Mouse (Mus musculus) naive thymus-derived CD4-positive, alpha-beta T cell, adult 2 months (primary cell): ENCODE measurements around the gene Cep85l.

ENCODE experiments used
- DNase-seq: peaks from one replicate; pipeline ENCODE4 v3.0.0-alpha.2; 2011; ENCODE audit warnings: low read depth

Cep85l gene

DNA sequence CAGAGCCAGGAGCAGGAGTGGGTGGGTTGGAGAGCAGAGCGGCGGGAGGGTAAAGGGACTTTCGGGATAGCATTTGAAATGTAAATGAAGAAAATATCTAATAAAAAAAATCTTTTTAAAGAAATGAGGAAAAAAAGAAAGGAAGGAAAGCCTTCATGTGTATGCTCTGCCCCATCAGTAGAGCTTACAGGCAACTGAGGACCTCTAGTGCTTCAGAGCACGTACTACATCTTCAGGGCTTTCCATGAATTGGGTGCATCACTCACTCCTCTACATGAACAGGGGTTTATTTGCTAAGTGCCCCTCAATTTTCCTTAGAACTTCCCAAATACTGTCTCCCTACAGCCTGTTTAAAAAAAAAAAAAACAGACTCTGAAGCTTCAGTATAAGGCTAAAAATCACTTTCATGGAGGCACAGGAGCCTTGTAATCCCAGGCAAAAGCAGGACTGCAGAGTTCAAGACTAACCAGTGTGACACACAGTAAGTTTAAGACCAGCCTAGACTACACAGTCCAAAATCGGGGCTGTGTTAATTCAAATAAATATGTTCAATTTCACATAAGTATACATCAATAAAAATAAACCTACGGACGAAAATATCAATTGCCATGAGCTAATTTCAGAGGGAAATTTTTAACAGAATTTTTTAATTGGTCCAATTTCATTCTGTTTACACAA, 38.3 kb downstream of the Cep85l start:
- no peak for DNase-seq

DNA sequence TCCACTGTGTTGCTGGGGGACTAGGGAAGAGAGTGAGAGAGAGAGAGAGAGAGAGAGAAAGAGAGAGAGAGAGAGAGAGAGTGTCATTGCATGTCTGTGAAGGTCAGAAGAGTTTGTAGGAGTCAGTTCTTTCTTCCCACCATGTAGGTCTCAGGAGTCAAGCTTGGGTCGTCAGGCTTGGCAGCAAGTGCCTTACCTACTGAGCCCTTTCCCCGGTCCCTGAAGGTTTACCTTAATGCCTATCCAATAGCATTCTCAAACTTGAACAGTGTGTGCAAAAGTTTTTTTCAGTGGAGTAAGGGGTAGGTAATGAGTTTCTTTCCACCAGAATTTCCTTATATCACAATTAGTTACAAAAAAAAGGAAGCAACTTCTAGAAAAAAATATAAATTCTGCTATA, 40.7 kb downstream of the Cep85l start:
- no peak for DNase-seq

DNA sequence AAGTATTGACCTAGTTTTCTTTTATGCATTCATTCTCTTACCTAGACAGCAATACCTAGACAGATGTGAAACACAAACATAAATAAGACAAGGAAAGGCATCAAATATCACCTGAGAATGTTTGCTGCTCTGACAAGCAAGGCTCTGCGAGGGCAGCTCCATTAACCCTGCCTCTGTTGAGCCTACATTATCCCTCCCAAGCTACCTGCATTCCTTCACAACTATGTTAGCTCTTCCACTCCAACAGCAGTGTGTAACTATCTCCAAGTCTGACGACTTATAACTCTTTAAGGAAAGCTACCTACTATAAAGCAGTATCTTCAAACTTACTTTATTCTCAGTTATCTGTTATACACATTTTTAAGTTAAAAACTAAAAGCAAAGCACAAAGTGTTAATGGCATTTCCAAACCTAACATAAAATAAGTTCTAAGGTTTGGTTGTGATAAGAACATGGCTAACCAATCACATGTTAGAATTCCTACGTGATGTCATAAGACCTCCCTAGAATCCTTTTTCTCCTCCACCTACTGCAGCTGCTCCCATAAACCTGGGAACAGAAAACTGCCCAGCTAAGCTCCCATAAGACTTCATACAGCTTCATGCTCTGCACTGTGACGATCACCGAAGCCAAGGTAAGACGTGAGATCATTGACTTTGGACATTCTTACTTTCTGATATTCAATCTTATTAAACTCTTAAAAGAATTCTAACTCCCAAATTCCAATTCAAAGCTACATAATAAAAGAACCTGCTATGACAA, 42.4 kb downstream of the Cep85l start, which contains the start of gene Pln:
Pln (plus strand) TSS at position 506 of the 762 bp plus-strand sequence.
- DNase-seq = no peak

DNA sequence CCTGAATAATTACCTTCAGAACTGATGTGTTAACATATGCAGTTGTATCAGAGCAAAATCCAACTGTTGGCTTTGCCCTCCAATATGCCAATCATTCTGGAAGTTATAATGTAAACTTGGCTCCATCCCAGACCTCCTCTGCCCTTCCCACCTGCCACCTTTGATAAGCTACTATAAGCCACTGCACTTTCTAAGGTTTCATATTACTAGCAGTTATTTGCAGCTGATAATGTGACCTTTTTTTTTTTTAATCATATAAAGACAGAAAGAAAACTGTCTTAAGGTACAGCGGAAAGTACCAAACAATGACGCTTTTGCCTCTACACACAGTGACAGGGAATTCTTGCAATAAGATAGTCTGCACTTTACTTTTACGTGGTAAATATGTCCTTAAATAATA, 43.8 kb downstream of the Cep85l start:
- no peak for DNase-seq

DNA sequence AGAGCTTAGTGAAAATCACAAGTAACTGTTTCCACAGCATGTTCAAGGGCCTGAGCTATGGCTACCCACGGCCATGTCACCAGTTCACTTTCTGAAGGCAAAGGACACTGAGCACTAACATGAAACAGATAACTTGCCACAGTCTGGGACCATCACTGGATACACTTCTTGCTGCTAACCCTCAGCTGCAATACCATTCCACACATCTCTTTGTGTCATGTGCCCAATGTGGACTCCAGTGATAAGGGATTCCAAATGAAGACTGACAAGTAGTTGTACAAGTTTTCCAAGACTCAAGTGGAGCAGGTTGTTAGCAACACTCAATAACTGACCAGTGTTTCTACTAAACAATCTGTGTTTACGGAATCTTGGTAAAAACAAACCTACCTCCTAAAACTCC, 44.5 kb downstream of the Cep85l start:
- DNase-seq = no peak

DNA sequence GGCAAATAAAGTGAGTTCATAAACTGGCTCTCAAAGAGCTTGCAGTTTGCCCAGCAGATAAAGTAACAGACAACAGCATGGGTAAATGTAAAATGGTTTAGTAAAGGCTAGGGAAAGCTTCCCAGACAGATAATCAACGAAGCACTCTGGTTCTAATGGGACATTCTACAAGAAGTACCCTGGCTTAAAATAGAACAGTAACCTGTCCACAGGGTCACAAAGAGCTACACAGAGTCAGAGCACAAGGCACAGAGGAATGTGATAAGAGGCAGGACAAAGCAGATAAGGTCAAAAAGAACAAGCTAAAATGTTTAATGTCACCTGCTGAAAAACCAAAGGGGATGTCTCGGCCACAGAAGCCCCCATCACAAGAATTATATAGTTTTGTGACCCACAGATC, 47.0 kb downstream of the Cep85l start:
- DNase-seq = no peak

DNA sequence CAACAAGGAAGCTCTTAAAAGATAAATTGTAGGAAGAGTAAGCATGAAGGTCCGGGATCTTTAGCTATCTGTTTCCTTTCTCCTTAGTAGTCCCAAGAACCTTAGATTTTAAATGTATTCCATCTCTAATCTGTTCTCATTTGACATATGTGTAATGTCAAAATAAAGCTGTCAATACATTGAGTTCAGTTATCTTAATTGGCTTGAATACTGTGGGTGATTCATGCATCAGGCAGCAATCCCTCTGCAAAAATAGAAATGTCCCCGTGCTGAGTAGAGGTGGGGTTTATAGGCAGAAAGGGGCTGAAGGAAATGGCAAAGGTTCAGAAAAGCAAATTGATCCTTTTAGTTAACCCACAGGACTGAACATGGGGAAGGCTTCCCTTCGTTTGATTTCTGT, 50.5 kb downstream of the Cep85l start:
- no peak for DNase-seq

DNA sequence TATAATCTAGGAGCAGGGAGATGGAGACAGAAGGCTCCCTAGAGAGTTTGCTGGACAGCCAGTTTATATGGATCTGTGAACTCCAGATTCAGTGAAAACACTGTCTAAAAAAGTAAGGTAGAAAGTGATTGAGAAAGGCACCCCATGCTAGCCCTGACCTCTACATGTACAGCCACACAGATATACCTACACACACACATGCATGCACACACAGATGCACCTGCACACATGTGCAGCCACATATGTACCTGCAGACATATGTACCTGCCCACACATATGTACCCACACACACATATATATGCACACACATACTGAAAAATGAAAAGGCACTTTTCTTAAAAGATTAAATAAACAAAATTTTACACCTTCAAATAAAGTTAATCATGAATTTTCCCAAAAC, 53.4 kb downstream of the Cep85l start:
- no peak for DNase-seq

DNA sequence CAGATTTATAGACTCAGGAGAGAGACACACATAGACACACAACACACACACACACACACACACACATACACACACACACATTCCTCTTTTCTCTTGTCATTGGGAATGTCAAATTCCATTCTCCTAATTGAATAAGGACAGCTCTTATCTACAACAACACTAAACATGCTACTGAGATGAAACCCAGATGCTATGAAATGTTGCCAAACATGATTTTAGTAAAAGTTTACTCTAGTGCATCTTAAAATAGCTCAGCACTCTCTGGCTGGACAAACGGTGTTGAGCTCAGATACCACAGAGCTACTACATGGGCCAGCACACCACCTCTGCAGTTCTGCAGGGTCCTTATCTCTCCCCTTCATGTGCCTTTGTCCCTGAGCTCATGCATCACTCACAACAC, 55.1 kb downstream of the Cep85l start:
- no peak for DNase-seq

DNA sequence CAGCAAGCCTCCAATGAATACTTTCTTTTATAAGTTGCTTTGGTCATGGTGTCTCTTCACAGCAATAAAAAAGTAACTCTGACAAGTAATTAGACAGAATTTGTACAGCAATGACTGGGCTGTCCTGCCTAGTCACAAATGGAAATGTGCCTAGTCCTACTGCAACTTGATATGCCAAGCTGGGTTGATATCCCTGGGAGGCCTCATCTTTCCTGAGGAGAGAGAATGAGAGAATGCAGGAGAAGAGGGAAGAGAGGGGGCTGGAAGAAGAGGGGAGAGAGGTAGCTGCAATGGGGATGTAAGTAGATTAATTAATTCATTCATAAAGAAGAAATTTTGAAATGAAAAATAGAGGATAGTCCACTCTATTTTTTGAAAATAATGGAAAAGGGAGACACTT, 56.4 kb downstream of the Cep85l start:
- no peak for DNase-seq

DNA sequence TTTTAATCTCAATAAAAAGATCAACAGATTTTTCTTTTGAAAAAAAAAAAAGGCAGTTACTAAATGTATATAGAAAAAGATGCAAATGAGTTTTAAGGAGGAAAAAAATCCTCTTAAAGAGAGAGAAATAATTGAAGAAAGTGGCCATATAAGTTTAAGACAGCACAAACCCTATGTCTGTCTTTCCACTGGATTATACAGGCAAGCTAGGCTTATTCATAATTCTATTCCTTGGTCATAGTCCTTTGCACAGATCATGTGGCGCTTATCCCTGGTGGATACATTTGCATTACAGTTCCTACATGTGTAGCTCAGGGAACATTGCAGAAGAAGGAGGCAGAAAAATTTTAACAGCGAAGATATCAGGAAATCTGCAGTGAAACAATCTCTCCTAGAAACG, 73.1 kb downstream of the Cep85l start:
- no peak for DNase-seq

DNA sequence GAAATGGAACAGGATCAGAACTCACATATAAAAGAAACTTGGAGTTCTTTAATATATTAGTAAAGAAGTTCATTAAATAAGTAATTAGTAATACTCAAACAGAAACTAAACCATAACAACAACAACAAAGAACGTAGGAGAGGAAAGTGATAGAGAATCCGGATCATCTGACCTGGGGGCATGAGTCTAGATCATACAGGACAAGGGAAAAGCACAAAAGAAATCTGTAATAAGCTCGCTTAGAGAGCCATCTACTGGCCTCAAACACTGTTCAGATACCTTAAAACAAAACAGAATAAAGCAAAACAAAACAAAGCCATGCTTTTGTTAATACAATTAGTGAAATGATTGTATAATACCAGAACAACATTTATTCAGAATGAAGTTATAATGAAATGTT, 73.9 kb downstream of the Cep85l start:
- DNase-seq = no peak

DNA sequence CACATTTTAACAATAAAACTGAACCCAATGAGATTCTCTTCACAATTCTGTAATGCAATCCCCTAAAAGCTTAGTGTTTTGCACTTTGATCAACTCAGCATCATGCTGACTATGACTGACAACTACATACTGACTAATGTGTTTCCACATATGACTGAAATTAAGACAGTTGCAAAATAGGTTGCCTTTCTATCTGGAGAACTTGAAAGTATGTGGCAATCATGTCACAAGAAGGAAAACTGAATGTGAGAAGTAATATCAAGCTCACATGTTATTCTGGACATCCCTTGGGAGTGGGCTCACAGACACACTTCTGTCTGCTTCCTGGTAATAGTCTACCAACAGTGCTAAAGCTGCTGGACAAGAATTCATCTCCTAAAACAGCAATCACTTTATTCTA, 94.6 kb downstream of the Cep85l start:
- DNase-seq = no peak

DNA sequence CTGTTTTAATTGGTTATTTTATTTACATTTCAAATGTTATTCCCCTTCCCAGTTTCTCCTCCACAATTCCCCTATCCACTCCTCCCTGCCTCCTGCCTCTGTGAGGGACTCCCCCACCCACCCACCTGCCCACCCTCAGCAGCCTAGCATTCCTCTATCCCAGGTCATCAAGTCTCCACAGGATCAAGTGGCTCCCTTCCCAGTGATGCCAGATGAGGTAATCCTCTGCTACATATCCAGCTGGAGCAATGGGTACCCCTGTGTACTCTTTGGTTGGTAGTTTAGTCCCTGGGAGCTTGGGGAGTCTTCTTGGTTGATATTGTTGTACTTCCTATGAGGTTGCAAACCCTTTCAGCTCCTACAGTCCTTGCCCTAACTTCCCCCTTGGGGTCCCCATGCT, 107.5 kb downstream of the Cep85l start:
- DNase-seq = no peak

DNA sequence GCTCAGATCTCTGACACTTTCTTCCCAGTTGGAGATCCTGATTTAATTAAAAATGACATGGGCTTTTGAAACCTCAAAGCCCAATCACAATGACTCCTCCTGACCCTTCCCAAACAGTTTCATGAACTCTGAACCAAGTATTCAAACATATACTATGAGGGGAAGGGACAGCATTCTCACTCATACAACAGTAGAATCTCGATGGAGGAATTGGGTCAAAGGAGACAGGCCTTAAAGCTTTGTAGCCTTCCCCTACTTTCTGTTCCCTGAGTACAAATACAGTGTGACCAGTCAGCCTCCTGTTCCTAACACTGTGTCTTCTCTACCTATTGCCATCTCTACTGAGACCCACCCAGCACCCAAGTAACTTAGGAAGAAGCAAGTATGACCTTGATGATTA, 117.7 kb downstream of the Cep85l start:
- DNase-seq = no peak

DNA sequence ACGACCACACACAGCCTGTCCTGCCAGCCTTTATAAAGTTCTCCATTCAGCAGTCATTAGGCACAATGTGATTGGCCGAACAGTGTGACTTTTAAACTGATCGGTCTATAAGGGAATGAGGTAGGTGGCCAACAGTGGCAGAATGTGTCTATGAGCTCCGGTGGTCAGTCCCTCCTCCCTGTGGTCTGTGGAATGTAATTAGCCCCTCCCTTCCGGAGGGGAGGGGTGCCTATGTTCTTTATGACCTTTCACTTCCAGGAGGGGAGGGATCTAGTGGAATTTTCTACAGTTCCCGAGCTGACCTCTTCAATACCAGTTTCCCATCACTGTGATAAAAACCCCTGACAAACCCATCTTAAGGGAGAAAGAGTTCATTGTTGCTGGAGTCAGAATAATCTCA, 144.4 kb downstream of the Cep85l start:
- no peak for DNase-seq

DNA sequence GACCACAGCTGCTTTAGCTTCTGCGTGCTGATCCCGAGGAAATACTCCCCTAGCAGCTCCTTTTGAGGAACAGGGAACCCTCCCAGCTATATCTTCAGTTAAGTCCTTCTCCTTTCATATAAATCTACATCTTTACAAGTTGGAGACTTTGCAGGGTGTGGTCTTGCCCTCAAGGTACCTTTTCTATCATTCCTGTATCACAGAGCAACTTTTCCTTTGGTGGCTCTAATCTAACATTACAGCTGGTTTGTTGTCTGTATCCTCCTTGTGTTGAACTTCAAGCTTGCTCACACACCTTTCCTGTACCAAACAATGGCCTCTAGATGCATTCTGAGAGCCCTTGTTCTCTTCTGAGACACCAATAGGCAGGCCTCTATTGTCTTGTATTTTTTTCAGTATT, 145.1 kb downstream of the Cep85l start:
- no peak for DNase-seq

DNA sequence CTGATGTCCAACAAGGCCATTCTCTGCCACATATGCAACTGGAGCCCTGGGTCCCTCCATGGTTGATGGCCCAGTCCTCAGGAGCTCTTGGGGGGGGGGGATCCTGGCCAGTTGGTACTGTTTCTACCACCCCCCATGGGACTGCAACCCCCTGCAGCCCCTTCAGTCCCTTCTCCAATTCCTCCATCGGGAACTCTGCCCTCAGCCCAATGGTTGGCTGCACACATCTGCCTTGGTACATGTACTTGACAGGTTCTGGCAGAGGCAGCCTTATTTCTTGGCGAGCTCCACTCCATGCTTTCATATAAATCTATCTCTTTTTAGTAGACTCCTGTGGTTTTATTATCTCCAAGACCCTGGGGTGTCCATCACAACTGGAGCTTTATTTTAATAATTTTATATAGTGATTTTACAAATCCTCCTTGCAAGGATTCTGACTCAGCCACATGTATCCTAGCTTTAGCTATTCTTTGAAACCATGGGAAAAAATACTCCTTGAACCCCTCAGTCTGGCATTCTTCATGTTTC, 145.6 kb downstream of the Cep85l start:
- no peak for DNase-seq

DNA sequence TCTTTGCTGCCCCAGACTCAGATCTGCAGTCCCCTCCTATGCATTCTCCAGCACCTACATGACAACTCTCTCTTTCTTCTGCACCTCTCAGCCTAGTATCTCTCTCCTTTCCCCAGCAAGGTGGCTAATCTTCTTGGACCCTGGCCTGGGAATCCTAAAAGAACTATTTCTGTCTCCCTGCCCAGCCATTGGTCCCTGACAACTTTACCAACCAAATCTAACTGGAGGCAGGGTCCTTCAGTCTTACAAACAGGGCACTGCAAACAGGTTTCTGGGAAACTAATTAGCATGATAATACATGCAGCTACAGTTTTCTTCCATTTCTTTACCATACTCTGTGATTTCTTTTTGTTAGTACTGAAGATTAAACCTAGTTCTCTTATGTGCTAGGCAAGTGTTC, 148.9 kb downstream of the Cep85l start:
- DNase-seq = no peak

DNA sequence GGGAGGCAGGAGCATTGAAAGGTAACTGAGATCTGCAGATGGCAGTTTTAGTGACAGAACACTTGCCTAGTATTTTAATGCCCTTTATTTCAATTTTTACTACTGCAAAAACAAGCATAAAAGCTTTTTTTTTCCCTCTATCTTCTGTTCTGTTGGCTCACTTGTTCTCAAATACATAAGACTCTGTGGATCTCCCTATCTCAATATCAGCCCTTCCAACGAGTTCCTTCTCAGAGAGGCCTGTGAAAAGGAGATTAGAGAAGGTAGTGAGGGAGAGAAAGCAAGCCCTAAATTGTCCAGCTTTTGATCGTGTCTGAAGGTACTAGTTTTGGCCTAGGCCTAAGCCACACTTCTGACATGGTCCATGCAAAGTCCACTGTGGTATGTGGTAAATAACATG, 150.6 kb downstream of the Cep85l start:
- DNase-seq = no peak
